Mouse (Mus musculus) thymus, postnatal 0 days (tissue): ENCODE results near the gene Slc2a1. TPM values are rescaled to one million over a fixed set of nuclear protein-coding genes. Genes with fewer than 3 reads are reported as not detected.
A peak's percentile ranks its signal among the peaks of the same experiment; 100 is the strongest.

ENCODE experiments used
- DNase-seq: peaks from one replicate; pipeline ENCODE4 v3.0.0-alpha.2; 2015; ENCODE audit warnings: low spot score
- polyA plus RNA-seq: library from polyadenylated mRNA; unstranded; fragments of >200 nt; fragmentation: Nextera tagmentation; extraction: Ambion mirVana; gene quantifications from 2 replicates; pipeline ENCODE4 v1.2.1, GENCODE M21; 2015

Slc2a1 gene
- polyA plus RNA-seq = 19.9 and 21.4 TPM in 2 replicates

DNA sequence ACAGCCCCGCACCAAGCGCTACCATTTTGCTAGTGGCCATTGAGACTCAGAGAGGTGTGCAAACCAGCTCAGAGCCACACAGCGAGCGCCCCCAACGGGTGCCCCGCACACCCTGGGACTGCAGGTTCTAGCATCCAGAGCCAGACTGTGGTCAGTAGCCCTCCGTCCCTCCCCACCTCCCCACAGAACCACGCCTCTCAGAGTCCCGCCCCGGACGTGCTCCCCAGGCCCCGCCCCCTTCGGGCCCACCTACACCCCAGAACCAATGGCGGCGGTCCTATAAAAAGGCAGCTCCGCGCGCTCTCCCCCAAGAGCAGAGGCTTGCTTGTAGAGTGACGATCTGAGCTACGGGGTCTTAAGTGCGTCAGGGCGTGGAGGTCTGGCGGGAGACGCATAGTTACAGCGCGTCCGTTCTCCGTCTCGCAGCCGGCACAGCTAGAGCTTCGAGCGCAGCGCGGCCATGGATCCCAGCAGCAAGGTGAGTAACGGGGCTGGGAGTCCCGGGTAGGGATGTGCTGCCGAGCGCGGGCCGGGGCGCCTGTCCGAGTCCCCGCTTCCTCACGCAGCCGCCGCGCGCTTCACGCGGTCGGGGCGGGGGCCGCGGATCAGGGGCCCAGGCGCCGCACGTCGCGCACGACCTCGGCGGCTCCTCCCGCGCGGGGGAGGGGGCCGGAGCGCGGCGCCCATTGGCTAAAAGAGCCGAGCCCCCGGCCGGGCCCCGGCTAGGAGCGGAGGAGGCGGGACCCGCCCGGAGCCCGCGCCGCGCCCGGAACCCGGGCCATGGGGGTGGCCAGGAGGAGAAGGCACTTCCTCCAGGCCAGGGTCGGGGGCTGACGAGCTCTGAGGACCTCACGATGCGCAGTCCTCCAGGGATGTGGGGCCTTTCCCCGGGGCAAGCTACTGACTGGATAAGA lies at the start of gene Slc2a1:
TSS of gene Slc2a1 (plus strand) at position 217 of the 914 bp plus-strand sequence.
- DNase-seq = peak; percentile 94

DNA sequence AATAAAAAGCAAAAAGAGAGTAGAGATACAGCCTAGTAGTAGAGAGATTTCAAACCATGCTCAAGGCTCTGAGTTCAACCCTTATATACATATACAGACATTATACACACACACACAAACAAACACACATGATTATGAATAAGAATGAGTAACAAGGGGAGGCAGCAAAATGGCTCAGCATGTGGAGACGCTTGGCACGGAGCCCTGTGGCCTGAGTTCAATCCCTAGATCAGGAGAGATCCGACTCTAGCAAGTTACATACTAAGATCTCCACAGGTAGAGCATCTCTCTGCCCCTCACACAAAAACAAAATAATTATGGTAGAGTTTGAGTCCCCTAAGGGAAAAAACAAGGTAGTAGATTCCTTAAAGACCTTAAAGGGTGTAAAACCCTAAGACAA lies 41.7 kb upstream of the Slc2a1 start:
- no peak for DNase-seq

DNA sequence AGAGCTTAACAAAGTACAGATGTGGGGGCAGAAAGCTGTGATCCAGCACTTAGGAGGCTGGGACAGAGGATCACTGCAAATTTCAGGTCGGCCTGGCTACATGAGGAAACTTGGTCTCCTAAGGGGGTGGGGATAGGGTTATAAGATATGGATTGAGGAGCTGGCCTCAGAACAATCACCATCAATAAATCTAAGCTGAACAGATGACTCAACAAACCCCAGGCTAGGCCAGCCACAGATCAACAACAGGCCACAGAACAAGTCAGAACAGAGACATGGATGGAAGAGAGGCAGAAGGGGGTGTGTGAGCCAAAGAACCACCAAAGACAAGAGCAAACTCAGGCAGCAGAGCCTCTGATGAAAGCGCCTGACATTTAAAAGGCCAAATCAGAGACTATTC lies 41.3 kb upstream of the Slc2a1 start:
- DNase-seq = no peak

- peak; percentile 19 for DNase-seq
Observed at GRCm38 (mm10) chr4:119068918-119069317, 39.6 kb upstream of the Slc2a1 start.

- no peak for DNase-seq
Observed at GRCm38 (mm10) chr4:119070181-119070580, 38.3 kb upstream of the Slc2a1 start.

DNA sequence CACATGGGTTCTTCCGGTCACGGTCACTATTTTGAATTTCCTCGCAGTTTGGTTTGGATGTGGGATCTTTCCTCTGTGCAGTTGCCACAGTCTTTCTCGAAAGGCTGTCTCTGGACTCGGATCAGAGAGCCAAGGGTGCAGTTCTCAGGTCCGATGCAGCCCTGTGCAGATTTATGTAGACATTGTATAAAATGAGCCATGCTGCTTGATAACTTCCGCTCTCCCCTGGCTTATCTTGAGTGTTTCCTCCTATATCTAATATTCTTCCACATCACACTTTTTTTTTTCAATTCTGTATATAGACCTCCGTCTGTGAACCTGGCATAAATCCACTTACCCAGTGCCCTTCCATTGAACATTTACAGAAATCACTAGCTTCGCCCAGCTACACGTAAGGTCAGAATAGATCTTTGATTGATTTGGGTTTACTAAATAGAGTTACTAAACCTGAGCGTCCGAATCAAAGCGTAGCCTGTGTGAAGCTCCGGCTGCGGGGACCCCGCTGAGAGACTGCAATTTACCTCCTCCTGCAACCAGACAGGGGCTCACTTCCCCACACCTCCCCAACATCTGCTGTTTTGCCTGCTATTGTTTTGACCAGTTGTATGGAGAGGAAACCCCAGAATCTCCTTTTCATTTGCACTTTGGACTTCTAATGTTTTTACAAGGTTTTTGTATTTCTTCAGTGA lies 37.4 kb upstream of the Slc2a1 start:
- DNase-seq = no peak

DNA sequence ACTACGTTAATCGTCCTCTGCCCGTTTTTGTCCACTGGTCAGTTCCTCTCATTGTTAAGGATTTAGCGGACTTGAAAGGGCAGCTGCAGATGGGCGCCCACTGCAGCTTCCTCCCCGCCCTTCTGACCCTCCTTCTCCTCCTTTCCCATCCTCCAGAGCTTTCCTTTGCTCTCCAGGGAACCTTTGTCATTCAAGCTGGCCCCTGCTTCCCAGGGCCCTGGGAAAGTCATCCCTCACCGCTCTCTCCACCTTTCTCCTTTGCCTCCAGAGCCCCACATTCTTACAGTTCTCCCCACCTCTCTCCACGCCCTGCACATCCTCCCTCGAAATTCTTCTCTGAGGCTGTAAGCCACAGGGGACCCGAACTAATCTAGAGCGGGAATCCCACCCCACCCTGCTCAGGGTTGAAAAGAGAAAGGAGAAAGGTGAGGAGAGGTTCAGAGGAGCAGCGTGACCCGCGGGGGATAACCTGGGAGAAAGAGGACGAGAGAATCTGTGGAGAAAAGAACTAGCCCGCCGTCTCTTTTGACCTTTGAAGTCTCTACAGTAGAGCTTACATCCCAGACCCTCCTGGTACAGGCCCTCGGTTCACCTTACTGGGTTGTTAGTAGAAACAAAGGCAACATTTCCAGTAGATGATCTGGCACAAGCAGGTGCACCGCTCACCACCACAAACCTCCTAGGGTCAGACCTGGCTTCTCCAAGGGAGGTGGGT lies 36.7 kb upstream of the Slc2a1 start:
- no peak for DNase-seq

DNA sequence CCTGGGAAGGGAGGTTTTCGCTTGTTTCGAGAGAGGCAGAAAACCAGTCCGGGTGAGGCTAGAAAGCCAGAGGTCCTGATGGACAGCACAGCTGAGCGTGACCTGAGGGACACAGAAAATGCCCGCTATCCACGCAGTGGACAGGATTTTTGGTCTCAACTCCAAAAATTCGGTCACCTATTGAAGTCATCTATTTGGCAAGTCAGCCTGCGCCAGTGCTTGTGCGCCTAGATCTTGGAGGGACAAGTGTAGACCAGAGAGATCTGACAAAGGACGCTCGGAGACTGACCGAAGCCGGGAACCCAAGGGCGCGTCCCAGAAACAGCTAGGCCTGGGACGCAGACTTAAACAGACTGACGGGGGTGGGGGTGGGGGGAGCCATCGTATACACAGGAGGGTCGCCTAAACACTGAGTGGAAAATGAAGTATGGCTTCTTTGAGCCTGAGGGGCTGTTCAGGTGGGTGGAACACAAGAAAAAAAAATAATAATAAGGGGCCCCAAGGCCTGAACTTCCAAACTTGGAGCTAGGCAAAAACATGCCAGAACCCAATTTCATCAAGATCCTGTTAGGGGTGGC lies 36.1 kb upstream of the Slc2a1 start:
- DNase-seq = no peak

GRCm38 (mm10) chr4:119072941-119073451 lies 35.5 kb upstream of the Slc2a1 start:
- DNase-seq = no peak

- no peak for DNase-seq
Observed at GRCm38 (mm10) chr4:119073626-119074025, 34.9 kb upstream of the Slc2a1 start.

- DNase-seq = no peak
Observed at GRCm38 (mm10) chr4:119074596-119074995, 33.9 kb upstream of the Slc2a1 start.

- DNase-seq = no peak
Observed at GRCm38 (mm10) chr4:119075273-119075672, 33.2 kb upstream of the Slc2a1 start.

GRCm38 (mm10) chr4:119076336-119076735 lies 32.2 kb upstream of the Slc2a1 start:
- DNase-seq = no peak

GRCm38 (mm10) chr4:119077084-119077682 lies 31.3 kb upstream of the Slc2a1 start:
- no peak for DNase-seq

DNA sequence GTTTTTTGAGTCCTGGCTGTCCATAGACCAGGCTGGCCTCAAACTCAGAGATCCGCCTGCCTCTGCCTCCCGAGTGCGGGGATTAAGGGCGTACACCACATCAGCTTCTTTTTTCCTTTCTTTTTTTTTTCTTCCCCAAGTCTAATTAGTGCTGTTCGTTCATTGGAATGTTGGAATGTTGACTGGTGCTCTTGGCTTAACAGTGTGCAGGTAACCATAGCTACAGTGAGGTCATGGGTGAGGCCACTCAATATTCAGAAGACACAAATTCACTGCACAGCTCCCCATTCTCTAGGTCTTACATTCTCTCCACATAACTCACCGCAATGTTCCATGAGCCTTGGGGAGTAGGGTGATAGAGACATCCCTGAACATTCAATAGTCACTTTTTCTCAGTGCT lies 28.6 kb upstream of the Slc2a1 start:
- DNase-seq = no peak

DNA sequence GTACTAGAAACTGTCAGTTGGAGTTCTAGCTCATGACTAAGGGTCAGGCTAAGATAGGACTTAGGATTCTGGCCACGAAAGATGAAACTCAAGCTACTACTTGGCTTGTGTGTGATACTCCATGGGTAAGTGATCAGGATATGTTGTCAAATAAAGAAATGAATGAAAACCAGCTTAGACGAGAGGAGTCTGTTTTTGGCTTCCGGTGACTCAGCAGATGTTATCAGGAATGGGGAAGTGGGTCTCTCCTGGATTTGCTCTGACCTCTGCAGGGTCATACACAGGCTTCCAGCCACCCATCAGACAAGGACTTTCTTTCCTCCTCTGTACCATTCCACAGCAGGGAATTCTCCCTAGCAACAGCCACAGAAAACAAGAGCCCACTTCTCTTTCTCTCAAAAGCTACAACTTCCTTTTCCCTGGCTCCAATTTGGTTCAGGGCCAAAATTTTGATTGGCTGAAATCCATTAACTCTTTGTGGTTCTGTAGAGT lies 25.7 kb upstream of the Slc2a1 start:
- no peak for DNase-seq

GRCm38 (mm10) chr4:119088424-119088823 lies 20.1 kb upstream of the Slc2a1 start:
- no peak for DNase-seq

- DNase-seq = no peak
Observed at GRCm38 (mm10) chr4:119093890-119094289, 14.6 kb upstream of the Slc2a1 start.

GRCm38 (mm10) chr4:119094987-119095386 lies 13.5 kb upstream of the Slc2a1 start:
- DNase-seq = no peak

DNA sequence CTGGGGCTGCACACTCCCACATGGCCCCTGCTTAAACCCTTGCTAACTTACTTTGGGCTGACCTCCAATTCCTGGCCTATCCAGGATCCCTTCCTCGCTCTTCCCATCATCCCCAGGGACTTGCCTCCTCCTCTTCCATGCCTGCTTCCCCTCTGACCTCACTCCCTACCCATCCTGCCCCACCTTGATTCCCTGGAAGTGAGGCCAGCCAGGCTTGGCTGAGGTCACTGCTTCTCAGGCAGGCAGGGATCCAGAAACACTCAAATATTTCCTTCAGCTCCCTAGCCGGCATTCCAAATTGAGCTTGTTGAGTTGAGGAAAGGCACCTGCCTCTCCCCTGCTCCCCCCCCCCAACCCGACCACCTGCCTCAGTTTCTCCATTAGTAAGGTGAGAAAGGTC lies 12.1 kb upstream of the Slc2a1 start:
- DNase-seq = no peak

- DNase-seq = no peak
Observed at GRCm38 (mm10) chr4:119097421-119097820, 11.1 kb upstream of the Slc2a1 start.
